Mouse (Mus musculus) urinary bladder, postnatal 36 days (tissue): ENCODE results near the gene Tmtc4.
A peak's percentile ranks its signal among the peaks of the same experiment; 100 is the strongest.

Experiments used
- DNase-seq, 2 experiments: peaks; one replicate each; pipeline ENCODE4 v3.0.0; 2022; ENCODE audit warnings: low spot score in 2 of 2, mixed read lengths in 1 of 2

Gene Tmtc4

DNA sequence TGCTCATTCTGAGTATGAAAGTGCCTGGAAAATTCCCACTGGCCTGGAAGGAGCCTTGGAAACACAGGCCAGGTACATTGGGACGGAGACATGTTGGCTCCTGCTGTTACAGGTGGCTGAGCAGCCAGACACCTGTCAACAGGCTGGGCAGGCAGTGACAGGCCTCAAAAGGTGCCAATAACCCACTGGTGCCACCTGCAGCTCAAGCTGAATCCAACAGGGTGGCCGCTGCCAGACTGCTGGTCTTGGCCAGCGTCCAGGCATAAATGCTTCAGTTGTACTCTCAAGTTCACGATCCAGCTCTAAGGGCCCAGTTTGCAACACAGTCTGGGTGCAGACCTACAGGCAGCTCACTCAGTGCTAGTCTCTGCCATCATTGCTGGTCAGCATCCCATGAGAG, 81.0 kb downstream of the Tmtc4 start:
- DNase-seq, result peak; percentile 71 to 80

DNA sequence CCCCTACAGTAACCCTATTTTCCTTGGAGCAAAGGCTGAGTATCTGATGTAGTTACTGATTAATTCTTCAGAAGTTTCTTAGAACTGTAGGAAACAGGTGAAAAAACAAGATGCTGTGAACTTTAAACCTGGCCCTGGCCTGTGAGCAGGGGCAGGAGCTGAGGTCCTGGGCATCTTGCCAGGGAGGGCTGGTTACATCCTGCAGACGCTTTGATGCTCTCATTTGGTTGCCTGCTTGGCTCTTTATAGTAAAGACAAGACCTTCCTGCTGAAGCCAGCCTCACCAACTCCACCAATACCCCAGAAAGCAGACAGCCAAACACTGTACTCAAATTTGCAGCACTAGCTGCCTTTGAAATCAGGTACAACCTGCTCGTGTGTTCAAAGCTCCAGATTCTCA, 81.7 kb downstream of the Tmtc4 start:
- no peak for DNase-seq

DNA sequence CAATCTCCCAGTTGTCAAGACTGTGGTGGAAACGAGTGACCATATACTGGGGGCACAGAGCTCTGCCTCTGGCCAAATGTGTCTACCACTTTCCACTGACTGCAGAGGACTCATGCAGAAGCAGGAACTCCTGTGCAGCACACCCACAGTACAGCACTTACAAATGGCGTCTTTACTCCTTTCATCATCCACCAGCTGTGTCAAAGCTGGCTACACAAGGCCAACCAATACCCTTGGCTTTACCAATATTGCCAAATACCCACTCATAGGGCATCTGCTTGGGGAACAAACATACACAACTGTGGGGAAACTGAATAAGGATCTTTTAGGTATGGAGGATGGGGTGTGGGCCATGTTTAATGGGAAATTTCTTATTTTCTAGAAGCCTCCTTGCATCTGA, 82.1 kb downstream of the Tmtc4 start:
- no peak for DNase-seq

DNA sequence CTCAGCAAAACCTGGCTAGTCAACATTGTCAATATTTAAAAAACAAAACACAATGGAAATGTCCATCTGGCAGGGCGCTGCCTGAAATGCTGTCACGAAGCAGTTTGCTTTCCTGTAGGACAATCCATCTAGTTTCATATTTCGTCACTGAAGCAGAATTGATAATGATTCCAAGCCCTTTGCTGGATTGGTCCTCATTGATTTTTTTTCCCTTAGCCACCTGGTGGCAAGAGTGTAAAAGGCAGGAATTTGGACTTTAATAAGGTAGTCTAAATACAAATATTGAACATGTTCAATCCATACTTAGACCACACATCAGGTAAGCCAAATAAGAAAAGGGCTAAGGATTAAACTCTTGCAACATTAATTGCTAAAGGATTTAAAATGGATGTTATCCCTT, 82.7 kb downstream of the Tmtc4 start:
- DNase-seq, result no peak

DNA sequence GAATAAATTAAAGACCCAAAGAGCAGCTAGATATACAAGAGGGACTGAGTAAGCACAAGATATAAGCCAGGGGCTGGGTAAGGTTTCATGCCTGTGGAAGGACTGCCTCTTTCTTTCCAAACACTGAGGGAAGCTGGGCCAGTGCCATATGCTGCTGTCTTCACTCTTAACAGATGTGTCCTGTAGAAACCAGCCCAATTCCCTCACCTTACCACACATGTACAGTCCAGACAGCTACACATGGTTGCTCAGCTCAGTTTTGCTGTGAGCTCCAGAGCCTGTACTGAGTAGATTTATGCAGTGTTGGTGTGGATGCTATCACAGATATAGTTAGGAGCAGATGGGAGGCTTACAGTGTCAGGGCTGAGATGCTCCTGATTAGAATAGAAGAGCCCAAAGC, 83.2 kb downstream of the Tmtc4 start:
- no peak for DNase-seq

DNA sequence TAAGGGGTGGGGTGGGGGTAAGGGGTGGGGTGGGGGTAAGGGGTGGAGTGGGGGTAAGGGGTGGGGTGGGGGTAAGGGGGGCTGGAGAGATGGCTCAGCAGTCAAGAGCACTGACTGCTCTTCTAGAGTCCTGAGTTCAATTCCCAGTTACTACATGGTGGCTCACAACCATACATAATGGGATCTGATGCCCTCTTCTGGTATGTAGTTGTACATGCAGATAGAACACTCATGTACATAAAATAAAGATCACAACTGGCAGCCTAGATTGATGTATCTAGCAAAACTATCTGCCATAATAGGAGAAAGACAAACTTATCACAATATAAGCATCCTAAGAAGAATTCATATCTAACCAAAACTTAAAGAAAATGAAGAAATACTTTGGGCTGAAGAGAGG, 85.3 kb downstream of the Tmtc4 start:
- DNase-seq, result no peak

DNA sequence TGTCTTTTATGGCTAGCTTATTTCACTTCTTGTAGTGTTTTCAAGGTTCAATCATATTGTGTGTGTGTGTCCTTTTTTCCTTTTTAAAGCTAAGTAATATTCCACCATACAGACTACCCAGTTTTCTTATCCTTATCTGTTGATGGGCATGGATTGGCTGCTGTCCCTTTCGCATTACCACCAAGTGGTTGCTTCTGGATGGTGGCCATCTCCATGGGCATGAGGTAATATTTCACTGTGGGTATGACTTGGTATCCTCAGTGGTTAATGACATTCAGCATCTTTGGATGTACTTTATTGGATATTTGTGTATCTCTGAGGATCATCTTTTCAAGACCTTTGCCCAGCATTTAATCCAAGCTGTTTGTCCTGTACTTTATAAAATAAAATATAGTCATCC, 87.7 kb downstream of the Tmtc4 start:
- no peak for DNase-seq

DNA sequence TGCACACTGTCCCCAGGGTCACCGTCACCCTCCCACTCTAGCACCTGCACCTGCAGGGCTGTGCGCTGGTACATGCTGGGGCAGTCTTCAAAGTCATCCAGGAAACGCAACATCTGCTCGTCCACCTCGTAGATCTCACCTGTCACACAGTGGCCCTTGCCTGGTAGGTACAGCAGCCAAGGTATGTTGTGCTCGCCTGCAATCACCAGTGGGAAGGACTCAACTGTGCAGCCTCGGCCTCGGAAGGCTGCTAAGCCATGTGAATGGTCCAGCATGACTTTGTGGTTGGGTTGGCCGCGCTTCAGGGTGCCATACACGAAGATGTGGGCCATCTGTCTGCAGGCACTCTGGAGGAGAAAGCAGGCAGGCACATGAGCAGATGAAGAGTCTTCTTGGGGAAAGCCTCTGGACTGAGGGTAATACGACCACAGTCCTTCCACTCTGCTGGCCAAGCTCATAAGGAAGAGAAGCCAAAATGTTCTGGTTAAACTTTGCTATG, 92.3 kb downstream of the Tmtc4 start:
- DNase-seq, result no peak

DNA sequence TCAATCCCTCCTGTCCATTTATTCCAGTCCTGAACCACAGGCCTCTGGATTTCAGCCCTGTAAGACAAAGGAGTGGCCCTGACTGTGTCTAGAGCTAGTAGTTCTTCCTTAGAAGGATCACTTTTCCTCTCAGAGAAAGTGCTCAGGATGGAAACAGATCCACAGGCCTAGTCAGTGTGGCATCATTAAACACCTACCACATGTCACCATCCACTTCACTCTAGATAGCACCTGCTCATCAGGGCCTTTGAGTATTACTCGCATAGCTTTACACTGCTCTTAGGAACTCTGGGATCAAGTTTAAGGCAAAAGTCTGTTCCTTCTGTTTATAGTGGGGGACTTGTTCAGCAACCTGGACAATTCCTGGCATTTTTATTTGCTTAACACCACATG, 95.4 kb downstream of the Tmtc4 start:
- DNase-seq, result no peak

DNA sequence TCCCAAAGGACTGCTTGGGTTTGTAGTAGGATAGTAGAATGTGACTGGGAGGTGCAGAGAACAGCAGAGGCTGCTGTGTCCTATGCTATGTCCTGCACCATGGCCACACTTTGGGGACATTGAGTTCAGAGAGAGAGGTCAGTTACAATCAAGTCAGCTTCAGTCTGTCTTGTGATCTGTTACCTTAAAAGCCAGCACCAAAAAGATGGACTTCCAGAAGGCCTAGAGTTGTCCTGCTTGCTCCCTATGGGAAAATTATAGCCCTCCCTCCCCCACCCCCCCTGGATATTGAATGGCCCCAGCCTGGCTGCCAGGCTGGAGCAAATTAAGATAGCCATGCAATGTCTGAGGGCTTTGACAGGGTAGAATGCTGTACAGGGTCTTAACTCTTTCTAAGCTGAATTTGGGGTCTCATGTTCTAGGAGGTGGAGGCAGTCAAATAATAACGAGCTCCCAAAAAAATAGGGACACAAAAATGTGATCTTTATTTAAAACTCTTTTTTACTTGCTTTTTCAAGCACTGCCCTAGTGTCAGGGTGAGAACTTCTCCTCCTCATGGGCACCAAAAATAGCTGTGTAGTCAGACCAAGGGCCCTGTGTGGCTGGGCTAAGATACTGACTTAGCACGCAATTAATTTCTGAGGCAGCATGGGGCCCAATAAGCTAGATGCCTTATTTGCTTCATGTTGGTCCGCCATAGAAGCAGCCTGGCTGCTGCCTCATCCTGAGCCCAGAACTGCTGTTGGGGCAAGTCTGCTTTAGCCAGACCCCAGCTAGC, 95.9 kb downstream of the Tmtc4 start:
- no peak for DNase-seq

DNA sequence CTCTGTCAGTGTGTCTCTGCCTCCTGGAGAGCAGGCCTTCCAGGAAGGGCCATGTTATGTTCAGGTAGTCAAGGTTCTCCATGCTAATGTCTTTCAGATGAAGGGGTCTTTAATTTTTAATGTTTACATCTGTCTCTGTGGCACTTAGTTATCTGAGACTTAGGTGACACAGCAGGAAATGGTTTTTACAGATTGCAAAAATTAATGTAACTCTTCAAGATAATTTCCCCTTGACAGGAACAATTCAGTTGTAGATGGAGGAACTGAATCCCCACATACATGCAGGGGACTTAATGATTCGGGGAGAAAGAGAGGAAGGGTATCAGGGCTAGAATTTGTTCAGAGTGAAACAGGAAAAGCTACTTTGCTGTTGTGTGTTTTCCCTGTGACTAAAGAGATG, 96.6 kb downstream of the Tmtc4 start:
- no peak for DNase-seq

DNA sequence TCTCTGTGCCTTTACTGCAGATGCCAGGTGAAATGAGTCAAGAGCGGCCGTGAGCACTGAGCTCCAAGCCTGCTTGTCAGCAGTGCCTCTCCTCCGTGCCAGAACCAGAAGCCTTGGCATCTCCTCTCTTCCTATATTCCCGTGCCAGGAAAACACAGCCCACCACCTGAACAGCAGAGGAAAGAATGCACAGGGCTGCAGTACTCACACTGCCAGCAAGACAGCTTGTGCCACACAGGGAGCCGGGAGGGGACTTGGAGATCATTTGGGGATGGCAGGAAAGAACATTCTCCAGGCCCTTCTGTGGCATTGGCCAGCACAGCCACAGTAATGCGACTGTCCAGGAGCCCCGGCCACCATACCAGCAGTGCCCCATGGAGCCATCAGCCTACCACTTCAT, 97.9 kb downstream of the Tmtc4 start:
- no peak for DNase-seq

DNA sequence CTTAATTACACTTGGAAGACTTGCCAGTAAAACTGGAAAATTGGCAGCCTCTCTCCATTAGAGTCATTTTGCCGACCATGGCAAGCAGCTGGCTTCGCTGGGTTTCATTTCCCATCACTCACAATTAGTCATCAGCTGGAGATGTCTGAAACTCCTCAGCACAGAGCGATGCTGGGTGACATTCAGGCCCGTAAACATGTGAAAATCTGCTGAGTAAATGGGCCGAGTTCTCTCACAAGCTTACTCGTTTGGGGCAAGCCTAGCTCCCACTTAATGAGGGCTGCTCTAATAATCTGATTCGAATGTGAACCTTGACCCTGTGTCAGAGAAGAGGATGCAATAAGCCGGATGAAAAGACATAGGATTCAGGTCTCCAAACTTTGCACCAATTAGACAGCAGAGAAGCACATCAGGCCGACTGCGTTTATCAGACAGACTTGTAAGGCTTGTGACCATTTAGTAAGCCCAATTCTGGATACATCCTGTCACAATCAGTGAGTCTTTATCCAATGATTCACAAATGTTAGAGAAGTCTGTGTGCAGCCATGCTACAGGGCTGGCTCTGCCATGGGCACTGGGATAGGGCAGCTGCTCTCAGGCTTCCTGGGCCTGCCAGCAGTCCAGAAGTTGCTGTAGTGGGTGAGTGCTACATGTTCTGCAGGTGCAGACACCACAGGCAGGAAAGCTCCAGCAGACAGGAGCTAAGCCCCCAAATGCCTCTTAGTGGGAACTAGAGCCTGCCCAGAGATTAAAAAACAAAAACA, 99.8 kb downstream of the Tmtc4 start:
- no peak for DNase-seq

DNA sequence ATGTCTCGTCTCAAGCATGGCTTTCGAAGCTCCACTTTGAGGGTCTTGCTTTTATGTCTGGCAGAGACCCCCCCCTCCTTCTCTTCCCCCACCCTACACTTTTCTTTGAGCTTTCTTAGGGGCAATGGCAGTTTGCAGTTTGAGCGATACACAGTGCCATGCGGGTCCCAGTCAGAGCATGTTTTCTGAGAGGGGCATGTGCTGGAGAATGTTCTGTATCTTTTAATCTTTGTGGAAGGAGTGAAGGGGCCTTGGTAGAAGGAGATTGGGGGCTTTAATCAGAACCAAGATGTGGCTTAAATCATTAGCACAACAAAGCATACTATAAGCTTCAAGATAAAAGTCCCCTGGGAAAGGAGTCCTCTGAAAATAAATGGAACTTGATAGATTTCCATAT, 100.4 kb downstream of the Tmtc4 start:
- no peak for DNase-seq

DNA sequence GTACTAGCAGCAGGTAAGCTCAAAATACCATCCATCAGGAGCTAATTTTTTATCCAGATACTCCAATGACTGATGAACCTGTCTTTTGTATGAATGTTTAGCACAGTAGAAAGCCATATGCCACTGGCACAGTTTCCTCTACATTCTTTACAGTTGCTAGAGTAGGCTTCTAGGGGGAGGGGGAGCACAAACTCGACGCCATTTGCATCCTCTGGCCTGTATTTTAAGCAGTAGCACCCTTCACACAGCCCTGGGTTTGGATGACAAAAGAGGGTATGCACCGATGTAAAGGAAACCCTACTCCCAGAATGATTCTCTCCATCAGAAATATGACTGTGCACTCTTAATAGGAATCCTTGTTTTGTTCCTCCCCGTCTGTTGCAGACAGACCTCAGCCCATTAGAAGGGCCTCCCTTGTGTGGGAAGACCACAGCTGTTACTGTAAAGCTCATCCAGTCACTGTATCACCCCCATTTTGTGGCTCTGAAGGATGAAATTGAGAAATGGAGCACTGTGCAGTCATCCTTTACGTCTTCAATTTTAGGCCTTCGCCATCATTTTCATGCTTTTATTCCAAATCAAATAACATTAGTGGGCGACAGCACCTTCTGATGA, 100.9 kb downstream of the Tmtc4 start:
- DNase-seq, result no peak

DNA sequence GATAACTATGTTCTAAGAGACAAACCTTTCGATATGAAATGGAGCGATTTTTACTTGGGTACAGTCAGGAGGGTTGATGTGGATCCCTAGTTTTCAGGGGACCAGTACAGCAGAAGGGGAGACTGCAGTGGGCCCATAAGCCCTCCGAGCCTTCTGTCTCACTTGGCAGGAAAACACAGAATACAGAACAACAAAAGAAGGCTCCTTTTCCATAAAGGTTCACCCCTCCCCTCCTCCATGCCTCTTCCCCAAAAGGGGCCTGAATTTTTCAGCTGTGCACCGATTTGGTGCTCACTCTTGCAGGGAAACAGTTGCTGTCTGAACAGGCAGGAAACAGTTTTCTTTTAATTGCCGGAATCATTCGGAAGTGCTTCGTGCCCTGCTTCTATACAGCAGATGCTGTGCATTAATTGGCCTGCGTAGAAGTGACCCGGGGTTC, 101.6 kb downstream of the Tmtc4 start:
- DNase-seq, result no peak

DNA sequence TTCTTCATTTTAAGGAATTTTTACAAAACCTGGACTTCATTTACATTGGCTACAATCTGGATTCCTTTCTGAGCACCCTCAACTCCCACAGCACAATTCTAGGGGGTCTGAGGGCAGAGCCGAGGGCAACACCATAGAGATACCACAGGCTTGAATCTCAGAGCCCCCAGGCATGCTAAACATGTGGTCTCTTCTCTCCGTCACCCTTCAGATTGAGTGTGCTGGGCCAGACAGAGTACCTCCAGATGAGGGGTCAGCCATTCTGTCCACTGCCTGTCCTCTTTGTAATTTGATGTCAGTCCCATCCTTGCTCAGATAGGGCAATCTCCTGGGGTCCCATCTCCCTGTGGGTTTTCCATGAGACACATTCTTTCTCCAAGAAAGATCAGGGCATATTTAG, 102.1 kb downstream of the Tmtc4 start:
- DNase-seq, result no peak

DNA sequence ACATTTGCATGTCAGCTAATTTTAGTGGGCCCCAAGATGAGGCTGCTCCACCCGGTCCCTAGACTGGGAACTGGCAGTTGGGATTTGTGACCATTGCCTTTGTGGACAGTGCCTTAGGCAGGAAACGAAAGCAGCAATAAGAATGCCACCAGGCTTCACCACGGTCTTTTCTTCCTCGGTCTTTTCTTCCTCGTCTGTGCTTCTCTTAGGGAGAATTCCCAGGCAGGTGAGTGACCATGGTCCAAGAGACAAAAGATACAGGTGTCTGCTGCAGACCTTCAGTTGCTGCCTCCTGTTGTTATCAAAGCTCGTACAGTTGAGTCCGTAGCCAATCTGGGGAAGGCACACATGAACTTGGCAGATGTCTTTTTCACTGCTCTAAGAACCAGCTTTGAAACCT, 103.5 kb downstream of the Tmtc4 start:
- no peak for DNase-seq

DNA sequence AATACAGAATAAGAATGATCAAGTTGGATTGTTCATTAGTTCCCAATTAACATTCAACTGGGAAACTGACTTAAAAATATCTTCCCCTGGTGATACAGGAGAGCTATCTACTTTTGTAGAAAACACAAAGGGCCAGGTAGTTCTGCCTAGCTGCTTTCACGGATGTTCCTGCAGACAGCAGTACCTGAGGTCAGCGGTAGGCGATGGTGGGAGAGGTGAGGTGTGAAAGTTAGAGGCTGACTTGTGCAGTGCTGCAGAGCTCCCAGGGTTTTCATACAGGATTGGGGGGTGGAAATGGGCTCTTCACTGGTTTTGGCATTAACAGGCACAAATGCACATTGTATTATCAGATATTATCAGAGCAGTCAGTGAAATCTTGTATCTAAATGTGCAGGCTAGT, 106.0 kb downstream of the Tmtc4 start:
- DNase-seq, result no peak

DNA sequence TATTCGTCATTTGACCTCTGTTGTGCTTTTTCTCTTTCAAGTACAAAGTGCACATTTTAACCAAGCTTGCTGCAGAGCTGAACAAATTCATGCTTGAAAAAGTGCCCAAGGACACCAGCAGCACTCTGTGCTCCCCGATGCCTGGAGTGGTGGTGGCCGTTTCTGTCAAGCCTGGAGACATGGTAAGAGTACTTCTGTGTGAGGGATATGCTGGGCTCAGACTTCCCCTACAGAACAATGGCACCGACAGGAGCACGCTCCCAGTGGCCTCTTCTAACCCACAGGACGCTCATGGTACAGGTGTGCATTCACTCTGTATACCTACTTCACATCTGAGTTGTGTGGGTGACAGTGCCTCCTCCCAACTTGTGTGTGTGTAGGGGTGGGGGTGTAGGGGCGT, 107.1 kb downstream of the Tmtc4 start:
- no peak for DNase-seq

DNA sequence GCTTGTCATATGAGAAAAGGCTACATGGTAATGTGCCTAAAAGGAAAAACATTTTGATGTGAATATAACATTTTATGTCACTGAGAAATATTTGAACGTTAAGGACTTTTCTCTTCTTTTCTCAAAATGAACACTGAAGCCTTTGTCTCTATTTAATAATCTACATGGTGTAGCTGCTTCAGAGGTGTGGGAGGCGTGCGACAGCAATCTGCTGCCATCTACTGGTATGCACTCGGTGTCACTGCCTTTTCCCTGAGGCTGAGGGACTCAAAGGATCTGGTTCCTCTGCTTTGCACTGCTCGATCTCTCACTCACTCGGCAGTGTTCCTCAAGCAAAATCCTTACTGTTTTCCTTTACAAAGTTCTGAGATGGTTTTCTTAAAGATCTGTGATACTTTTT, 107.7 kb downstream of the Tmtc4 start:
- peak; percentile 38 to 68 for DNase-seq

DNA sequence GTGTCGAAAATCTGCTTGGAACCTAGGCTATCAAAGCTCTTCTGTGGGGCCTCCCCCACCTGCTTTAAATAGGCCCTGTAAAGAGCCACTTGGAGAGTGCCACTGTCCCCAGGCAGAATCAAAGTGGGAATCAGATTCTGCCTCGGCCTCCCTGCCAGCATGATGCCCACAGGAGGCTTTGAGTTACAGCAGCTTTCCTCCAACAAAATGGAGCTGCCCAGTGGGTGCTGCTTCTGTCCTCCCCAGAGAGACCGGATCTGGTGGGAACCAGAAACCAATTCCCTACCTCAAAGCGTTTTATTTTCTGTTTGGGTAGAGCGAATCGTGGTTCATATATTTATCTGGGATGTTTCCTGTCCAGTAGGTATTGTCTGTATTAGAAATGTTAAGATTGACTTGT, 108.2 kb downstream of the Tmtc4 start:
- DNase-seq, result no peak

DNA sequence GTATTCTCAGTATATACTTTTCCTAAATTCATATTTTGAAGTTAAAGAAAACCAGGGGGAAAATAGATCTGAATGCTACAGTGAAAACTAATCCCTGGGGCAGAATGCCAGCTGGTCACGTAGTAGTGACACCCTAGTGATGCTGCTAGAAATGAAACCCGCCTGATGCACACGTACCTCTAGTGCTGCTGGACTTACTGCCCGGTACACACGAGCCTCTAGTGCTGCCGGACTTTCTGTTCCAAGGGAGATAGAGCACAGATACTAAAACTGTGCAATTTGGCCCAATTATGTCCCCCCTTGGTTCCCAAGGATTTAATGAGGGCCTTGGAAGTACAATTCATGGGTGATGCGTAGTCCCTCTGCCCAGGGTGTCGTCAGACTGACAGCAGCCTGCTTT, 108.8 kb downstream of the Tmtc4 start:
- no peak for DNase-seq
